Mouse (Mus musculus): ENCODE results near the gene 1700023F06Rik. TPM values are rescaled to one million over a fixed set of nuclear protein-coding genes. Genes with fewer than 3 reads are reported as not detected.
"Not testable (repeated sequence)": the region's sequence is repeated elsewhere in the genome, so short reads cannot be mapped to it uniquely, and the experiment has no call there.

Gene 1700023F06Rik
- total and polyA plus RNA-seq, 3 experiments = not detected

- Histone ChIP-seq H3K36me3 (replicated peaks in 1 of 2; ENCODE audit: control insufficient read depth in 1 of 2, insufficient read depth in 1 of 2, low read length in 1 of 2) (peaks cover 66 to 89% of the 10 kb centered on the region in 2 experiments), H3K79me2 (replicated peaks; ENCODE audit: control insufficient read depth, extremely low read depth, insufficient read depth, poor library complexity, severe bottlenecking) (no peaks in the 10 kb centered on the region), H3K27me3 (replicated peaks) (no peaks in the 10 kb centered on the region), H3K9ac (ENCODE audit: insufficient read depth, low read depth) (no peak overlapping the region), H3K9me3 (replicated peaks; ENCODE audit: low read length) (no peaks in the 10 kb centered on the region), H3K4me3 (replicated peaks in 1 of 3; ENCODE audit: low read depth in 2 of 3, low read length in 2 of 3, poor library complexity in 1 of 3) (no peak overlapping the region), H3K27ac (ENCODE audit: insufficient read depth, low read depth) (no peak overlapping the region), H3K4me1 (ENCODE audit: control insufficient read depth in 1 of 2, insufficient read depth in 2 of 2) (peaks cover 0 to 24% of the 10 kb centered on the region in 2 experiments; a peak in 2 of 4 replicates), H3K4me2 (ENCODE audit: insufficient read depth, low read depth, poor library complexity, severe bottlenecking) (no peak overlapping the region)
- TF ChIP-seq ETS1 (conservative IDR thresholded peaks at IDR 0.05; ENCODE audit: low read depth, low read length) (peak; percentile 31; the same call in 1 of the 2 replicates), EP300 (IDR thresholded peaks at IDR 0.05; ENCODE audit: low read length) (peak; percentile 48; the same call in 1 of the 2 replicates), BHLHE40 (IDR thresholded peaks at IDR 0.05; ENCODE audit: low read depth, low read length) (peak; percentile 68), UBTF (IDR thresholded peaks at IDR 0.05; ENCODE audit: low read depth, low read length) (no peak)
- peak; percentile 80 for DNase-seq (ENCODE audit: extremely low read depth)
- dilution Hi-C loops (cut with MboI; ENCODE audit: extremely low pct_ligation_motif_present, extremely low pct_unique_long_range_greater_than_20kb, low sequenced_read_pairs) (no loop called here), in situ Hi-C loops (cut with MboI; ENCODE audit: low pct_ligation_motif_present, low pct_unique_long_range_greater_than_20kb, low sequenced_read_pairs) (no loop called here)
Observed at GRCm38 (mm10) chr11:103223444-103223843, 15.1 kb upstream of the 1700023F06Rik start.

DNA sequence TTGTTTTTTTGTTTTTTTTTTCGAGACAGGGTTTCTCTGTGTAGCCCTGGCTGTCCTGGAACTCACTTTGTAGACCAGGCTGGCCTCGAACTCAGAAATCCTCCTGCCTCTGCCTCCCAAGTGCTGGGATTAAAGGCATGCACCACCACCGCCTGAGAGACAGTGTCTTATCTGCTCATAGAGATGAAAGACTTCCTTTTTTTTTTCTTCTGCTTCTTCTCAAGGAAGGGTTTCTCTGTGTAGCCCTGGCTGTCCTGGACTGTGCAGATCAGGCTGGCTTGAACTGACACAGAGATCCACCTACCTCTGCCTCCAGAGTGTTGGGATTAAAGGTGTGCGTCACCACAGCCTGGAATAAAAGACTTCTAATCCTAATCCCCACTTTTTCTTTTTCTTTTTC is 14.4 kb upstream of the 1700023F06Rik start:
- in situ Hi-C loops (cut with MboI; ENCODE audit: low pct_ligation_motif_present, low pct_unique_long_range_greater_than_20kb, low sequenced_read_pairs); dilution Hi-C loops (cut with MboI; ENCODE audit: extremely low pct_ligation_motif_present, extremely low pct_unique_long_range_greater_than_20kb, low sequenced_read_pairs); H3K4me2 ChIP-seq (ENCODE audit: insufficient read depth, low read depth, poor library complexity, severe bottlenecking): not testable (repeated sequence)

GRCm38 (mm10) chr11:103221437-103221836 is 13.1 kb upstream of the 1700023F06Rik start:
- H3K4me3 ChIP-seq (replicated peaks in 1 of 3; ENCODE audit: low read depth in 2 of 3, low read length in 2 of 3, poor library complexity in 1 of 3) = no peak overlapping the region
- H3K27ac ChIP-seq (ENCODE audit: insufficient read depth, low read depth) = no peak overlapping the region
- no peaks in the 10 kb centered on the region for H3K79me2 ChIP-seq (replicated peaks; ENCODE audit: control insufficient read depth, extremely low read depth, insufficient read depth, poor library complexity, severe bottlenecking)
- peaks cover 0 to 17% of the 10 kb centered on the region in 2 experiments; a peak in 2 of 4 replicates for H3K4me1 ChIP-seq (ENCODE audit: control insufficient read depth in 1 of 2, insufficient read depth in 2 of 2)
- dilution Hi-C loops (cut with MboI; ENCODE audit: extremely low pct_ligation_motif_present, extremely low pct_unique_long_range_greater_than_20kb, low sequenced_read_pairs) (no loop called here), in situ Hi-C loops (cut with MboI; ENCODE audit: low pct_ligation_motif_present, low pct_unique_long_range_greater_than_20kb, low sequenced_read_pairs) (no loop called here)
- peaks cover 53 to 70% of the 10 kb centered on the region in 2 experiments for H3K36me3 ChIP-seq (replicated peaks in 1 of 2; ENCODE audit: control insufficient read depth in 1 of 2, insufficient read depth in 1 of 2, low read length in 1 of 2)
- no peak overlapping the region for H3K9ac ChIP-seq (ENCODE audit: insufficient read depth, low read depth)
- H3K4me2 ChIP-seq (ENCODE audit: insufficient read depth, low read depth, poor library complexity, severe bottlenecking) = no peak overlapping the region
- H3K27me3 ChIP-seq (replicated peaks) = no peaks in the 10 kb centered on the region
- TF ChIP-seq JUN (IDR thresholded peaks at IDR 0.05; ENCODE audit: insufficient read depth, low read depth, low read length) = no peak
- TF ChIP-seq ZKSCAN1 (IDR thresholded peaks at IDR 0.05; ENCODE audit: borderline replicate concordance, low read depth, low read length) = no peak
- no peak for TF ChIP-seq NELFE (IDR thresholded peaks at IDR 0.05; ENCODE audit: low read depth, low read length)
- TF ChIP-seq RCOR1 (conservative IDR thresholded peaks at IDR 0.05; ENCODE audit: low read depth, low read length) = no peak
- TF ChIP-seq BHLHE40 (IDR thresholded peaks at IDR 0.05; ENCODE audit: low read depth, low read length) = no peak
- TF ChIP-seq CHD2 (IDR thresholded peaks at IDR 0.05; ENCODE audit: low read length) = no peak
- TF ChIP-seq MXI1 (IDR thresholded peaks at IDR 0.05; ENCODE audit: low read depth, low read length) = no peak
- TF ChIP-seq POLR2A (IDR thresholded peaks at IDR 0.05; ENCODE audit: low read depth, low read length) = no peak
- no peak for TF ChIP-seq MAZ (IDR thresholded peaks at IDR 0.05; ENCODE audit: low read depth, low read length)
- TF ChIP-seq TBP (conservative IDR thresholded peaks at IDR 0.05; ENCODE audit: low read depth, low read length) = no peak
- no peak for TF ChIP-seq TCF12 (IDR thresholded peaks at IDR 0.05; ENCODE audit: low read depth, low read length)
- no peak for TF ChIP-seq ETS1 (conservative IDR thresholded peaks at IDR 0.05; ENCODE audit: low read depth, low read length)
- no peak for TF ChIP-seq IRF4 (IDR thresholded peaks at IDR 0.05; ENCODE audit: low read depth, low read length)
- no peaks in the 10 kb centered on the region for H3K9me3 ChIP-seq (replicated peaks; ENCODE audit: low read length)
- no peak for DNase-seq (ENCODE audit: extremely low read depth)

More for the DNA sequence above, 14.4 kb upstream of the 1700023F06Rik start:
- not testable (repeated sequence) for H3K9ac ChIP-seq (ENCODE audit: insufficient read depth, low read depth); H3K27ac ChIP-seq (ENCODE audit: insufficient read depth, low read depth); H3K4me3 ChIP-seq (replicated peaks in 1 of 3; ENCODE audit: low read depth in 2 of 3, low read length in 2 of 3, poor library complexity in 1 of 3); H3K27me3 ChIP-seq (replicated peaks); H3K79me2 ChIP-seq (replicated peaks; ENCODE audit: control insufficient read depth, extremely low read depth, insufficient read depth, poor library complexity, severe bottlenecking); H3K9me3 ChIP-seq (replicated peaks; ENCODE audit: low read length); DNase-seq (ENCODE audit: extremely low read depth)
- Histone ChIP-seq H3K36me3 (replicated peaks in 1 of 2; ENCODE audit: control insufficient read depth in 1 of 2, insufficient read depth in 1 of 2, low read length in 1 of 2) (peaks cover 66 to 83% of the 10 kb centered on the region in 2 experiments), H3K4me1 (ENCODE audit: control insufficient read depth in 1 of 2, insufficient read depth in 2 of 2) (peaks cover 0 to 20% of the 10 kb centered on the region in 2 experiments; a peak in 2 of 4 replicates)

Measured in CH12.LX (cell line).